Mouse (Mus musculus) kidney, postnatal 0 days (tissue): ENCODE data around the gene Mrpl55. TPM values are rescaled to one million over a fixed set of nuclear protein-coding genes. Genes with fewer than 3 reads are reported as not detected.

Source experiments
- ATAC-seq: fragments of 200-750 bp; cut with Nextera tagmentation; replicated peaks from 2 replicates; pipeline ENCODE4 v1.8.0; 2017; ENCODE audit warnings: low read depth, moderate number of reproducible peaks, moderate TSS enrichment, moderate library complexity; ENCODE audit not compliant: low FRiP score
- DNase-seq: peaks from one replicate; pipeline ENCODE4 v3.0.0-alpha.2; 2016; ENCODE audit warnings: low spot score
- H3K27ac ChIP-seq: fragments of 300-500 bp; sonication (generic); 2 replicates; pipeline ENCODE4 v1.5.1; 2014; ENCODE audit warnings: mild to moderate bottlenecking
- H3K27me3 ChIP-seq: fragments of 300-500 bp; sonication (generic); 2 replicates; pipeline ENCODE4 v1.6.1; 2014; ENCODE audit warnings: low read length, mixed read lengths; ENCODE audit not compliant: insufficient read depth
- H3K36me3 ChIP-seq: fragments of 300-500 bp; sonication (generic); 2 replicates; pipeline ENCODE4 v1.6.1; 2014; ENCODE audit warnings: low read length, mixed read lengths; ENCODE audit not compliant: insufficient read depth
- H3K4me1 ChIP-seq: fragments of 300-500 bp; sonication (generic); replicated peaks from 2 replicates; pipeline ENCODE4 v1.6.1; 2014; ENCODE audit warnings: antibody characterized with exemption, low read length, mixed read lengths; ENCODE audit not compliant: insufficient read depth
- H3K4me2 ChIP-seq: fragments of 300-500 bp; sonication (generic); 2 replicates; pipeline ENCODE4 v1.6.1; 2014; ENCODE audit warnings: mild to moderate bottlenecking, low read length, moderate library complexity, mixed read lengths
- H3K4me3 ChIP-seq: fragments of 300-500 bp; sonication (generic); replicated peaks from 2 replicates; pipeline ENCODE4 v1.5.1; 2014; ENCODE audit warnings: low read depth, low read length
- H3K9ac ChIP-seq: fragments of 300-500 bp; sonication (generic); 2 replicates; pipeline ENCODE4 v1.6.1; 2014; ENCODE audit warnings: low read depth, low read length
- H3K9me3 ChIP-seq: fragments of 300-500 bp; sonication (generic); replicated peaks from 2 replicates; pipeline ENCODE4 v1.6.1; 2016; ENCODE audit warnings: low read length, inconsistent platforms, mixed read lengths
- CTCF ChIP-seq: IDR thresholded peaks from 2 replicates; pipeline ENCODE4 v1.5.1; 2016; ENCODE audit warnings: antibody characterized with exemption, low read depth, mild to moderate bottlenecking, moderate library complexity
- WGBS: fragments of 180-500 bp; shearing (Covaris S2); extraction: QIAGEN DNeasy Blood & Tissue Kit; methylation state at CpG from one replicate; pipeline ENCODE4 v1.1.7; 2014; 5-methylcytosine and 5-hydroxymethylcytosine counted together
- polyA plus RNA-seq: library from polyadenylated mRNA; unstranded; fragments of >200 nt; fragmentation: Nextera tagmentation; extraction: Ambion mirVana; gene quantifications from 2 replicates; pipeline ENCODE4 v1.2.1, GENCODE M21; 2015

Mrpl55 gene
- 112 and 121 TPM in 2 replicates for polyA plus RNA-seq

GRCm38 (mm10) chr11:59202081-59202995, at the start of gene Mrpl55:
Gene Mrpl55 (plus strand): TSS chr11:59202486.
- under 1% methylated on average over 63 of the region's 63 CpGs for WGBS
- Histone ChIP-seq H3K9ac (peak within 1 kb of the TSS; percentile 70), H3K36me3 (peaks cover 8% of the 10 kb centered on the region), H3K4me3 (peak within 1 kb of the TSS; percentile 71), H3K27me3 (no peaks in the 10 kb centered on the region), H3K27ac (peak within 1 kb of the TSS; percentile 78), H3K4me2 (peak within 1 kb of the TSS; percentile 76), H3K9me3 (no peaks in the 10 kb centered on the region), H3K4me1 (no peaks in the 10 kb centered on the region; the same call in 1 of the 2 replicates)
- ATAC-seq (peak; percentile 92), DNase-seq (peak; percentile 95)
- no peak for TF ChIP-seq CTCF

GRCm38 (mm10) chr11:59154220-59154619, 48.1 kb upstream of the Mrpl55 start:
- H3K27ac ChIP-seq: no peak overlapping the region
- no peak for DNase-seq
- 81% methylated on average over 7 of the region's 7 CpGs for WGBS
- no peak for TF ChIP-seq CTCF
- no peaks in the 10 kb centered on the region for H3K4me1 ChIP-seq
- H3K9me3 ChIP-seq: no peaks in the 10 kb centered on the region
- ATAC-seq: no peak
- no peak overlapping the region for H3K4me2 ChIP-seq
- no peak overlapping the region for H3K9ac ChIP-seq
- no peak overlapping the region for H3K4me3 ChIP-seq
- no peaks in the 10 kb centered on the region for H3K27me3 ChIP-seq
- H3K36me3 ChIP-seq: peaks cover 24% of the 10 kb centered on the region

DNA sequence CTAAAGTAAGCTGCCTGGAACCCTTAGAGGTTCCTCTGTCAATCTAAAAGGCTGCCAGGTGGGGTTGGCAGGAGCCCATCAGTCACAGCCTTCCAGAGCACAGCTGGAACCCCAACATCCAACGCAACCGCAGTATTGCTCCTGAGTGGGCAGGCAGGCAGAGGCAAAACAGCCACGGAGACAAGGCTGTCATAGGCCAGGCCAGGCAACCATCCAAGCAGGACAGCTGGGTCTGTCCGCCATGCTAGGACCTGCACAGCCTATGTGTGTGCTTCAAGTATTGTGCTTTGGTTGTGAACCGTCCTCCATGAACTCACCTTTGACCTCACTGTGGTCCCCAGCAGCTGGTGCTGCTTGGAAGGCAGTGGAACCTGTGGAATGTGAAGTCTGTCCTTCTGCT, 46.4 kb upstream of the Mrpl55 start:
- no peak for ATAC-seq
- H3K9me3 ChIP-seq: no peaks in the 10 kb centered on the region
- peaks cover 24% of the 10 kb centered on the region for H3K36me3 ChIP-seq
- DNase-seq: no peak
- no peak overlapping the region for H3K4me3 ChIP-seq
- H3K27me3 ChIP-seq: no peaks in the 10 kb centered on the region
- 90% methylated on average over 5 of the region's 5 CpGs for WGBS
- no peak overlapping the region for H3K27ac ChIP-seq
- H3K9ac ChIP-seq: no peak overlapping the region
- no peak overlapping the region for H3K4me2 ChIP-seq
- TF ChIP-seq CTCF: no peak
- no peaks in the 10 kb centered on the region for H3K4me1 ChIP-seq

DNA sequence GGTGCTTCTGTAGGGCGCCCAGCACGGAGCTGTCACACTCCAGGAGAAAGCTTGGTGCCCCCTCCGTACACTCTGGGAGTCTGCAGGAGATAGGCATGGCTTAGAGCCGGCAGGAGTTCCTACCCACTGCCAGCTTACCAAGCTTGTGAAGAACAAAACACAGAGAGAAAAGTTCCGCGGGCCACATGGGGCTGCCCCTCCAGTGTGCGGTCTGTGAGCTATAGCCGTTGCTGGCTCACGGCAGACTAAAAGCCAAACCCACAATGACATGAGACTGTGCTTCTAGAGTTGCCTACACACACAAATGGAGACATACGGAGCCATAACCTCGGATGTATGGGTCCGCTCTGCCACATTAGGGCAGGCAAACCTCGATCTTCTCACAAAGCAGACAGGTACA, 43.2 kb upstream of the Mrpl55 start:
- H3K27me3 ChIP-seq: no peaks in the 10 kb centered on the region
- ATAC-seq: no peak
- no peak overlapping the region for H3K27ac ChIP-seq
- H3K9ac ChIP-seq: no peak overlapping the region
- no peaks in the 10 kb centered on the region for H3K9me3 ChIP-seq
- peaks cover 7% of the 10 kb centered on the region for H3K4me1 ChIP-seq
- no peak overlapping the region for H3K4me3 ChIP-seq
- H3K4me2 ChIP-seq: no peak overlapping the region
- peaks cover 24% of the 10 kb centered on the region for H3K36me3 ChIP-seq
- WGBS: 93% methylated on average over 13 of the region's 13 CpGs
- no peak for TF ChIP-seq CTCF
- no peak for DNase-seq

- Histone ChIP-seq H3K36me3 (peaks cover 24% of the 10 kb centered on the region), H3K4me3 (no peak overlapping the region), H3K27me3 (no peaks in the 10 kb centered on the region), H3K9ac (no peak overlapping the region), H3K27ac (no peak overlapping the region), H3K4me2 (no peak overlapping the region), H3K9me3 (no peaks in the 10 kb centered on the region), H3K4me1 (peaks cover 7% of the 10 kb centered on the region)
- ATAC-seq (no peak), DNase-seq (no peak)
- no peak for TF ChIP-seq CTCF
- WGBS: 89% methylated on average over 4 of the region's 4 CpGs
These were observed 42.7 kb upstream of the Mrpl55 start for GRCm38 (mm10) chr11:59159558-59159957.

DNA sequence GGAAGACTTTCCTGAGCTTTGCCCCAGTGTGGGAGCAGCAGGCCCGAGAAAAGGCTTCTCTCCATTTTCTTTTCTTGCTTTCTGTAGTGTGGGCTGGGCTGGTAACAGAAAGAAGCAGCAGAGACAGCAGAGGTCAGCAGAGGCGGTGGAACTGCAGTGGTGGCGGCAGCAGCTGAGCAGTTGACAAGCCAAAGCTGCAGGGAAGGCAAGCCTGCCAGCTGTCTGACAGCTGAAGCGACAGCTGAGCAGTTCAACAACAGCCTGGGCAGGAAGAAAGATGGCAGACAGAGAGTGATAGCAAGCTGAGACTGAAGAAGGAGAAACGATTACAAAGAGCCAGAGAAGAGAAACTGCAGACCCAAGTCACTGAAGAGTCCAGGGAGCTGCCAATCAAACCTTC, 40.9 kb upstream of the Mrpl55 start:
- ATAC-seq (no peak), DNase-seq (no peak)
- Histone ChIP-seq H3K4me2 (no peak overlapping the region), H3K4me3 (no peak overlapping the region), H3K9ac (no peak overlapping the region), H3K9me3 (no peaks in the 10 kb centered on the region), H3K36me3 (peaks cover 13% of the 10 kb centered on the region), H3K4me1 (peaks cover 7% of the 10 kb centered on the region), H3K27ac (peak overlapping the region; percentile 5; the same call in 1 of the 2 replicates), H3K27me3 (no peaks in the 10 kb centered on the region)
- 72% methylated on average over 5 of the region's 5 CpGs for WGBS
- no peak for TF ChIP-seq CTCF
